Comparison of ENCODE assay signal across 8 mouse cellular contexts in genomic region chr1:38358797-38359349, GRCm38 (mm10).
A peak's percentile ranks its signal among the peaks of the same experiment; 100 is the strongest.
DNase-seq lines count a peak whose midpoint lies in the region; ATAC-seq and TF ChIP-seq lines count a peak whose summit lies in the region.
"Had no signal": no experiment of that assay in that cellular context is flagged by ENCODE, and none has a peak within 500 bp of the region (broad histone marks: within the 10 kb centered on the region; RNA-seq: fewer than 3 reads in every experiment).

No protein-coding gene starts in this region.

- peaks cover 35% of the 10 kb centered on the region for H3K4me1 ChIP-seq in embryonic facial prominence, embryonic 13.5 days
- H3K4me1 ChIP-seq in heart, postnatal 0 days (ENCODE audit: control insufficient read depth, insufficient read depth): no peaks in the 10 kb centered on the region

- ATAC-seq in embryonic facial prominence, embryonic 13.5 days (ENCODE audit: insufficient number of reproducible peaks, insufficient read depth, low FRiP score, low TSS enrichment, low read depth): no peak
- ATAC-seq in heart, postnatal 0 days (ENCODE audit: insufficient read depth, low read depth): peak; percentile 44; the same call in 1 of the 2 replicates

- peak; percentile 3 for DNase-seq in kidney, postnatal 14 days
- no peak for DNase-seq in kidney, adult 11 months
- DNase-seq in heart, postnatal 0 days (ENCODE audit: low spot score): no peak
- peak; percentile 49 for DNase-seq in left cerebral cortex, postnatal 4 days
- DNase-seq in thymus, postnatal 36 days: no peak
- DNase-seq in adipocyte (ENCODE audit: low spot score): no peak

- no peak overlapping the region for H3K4me2 ChIP-seq in embryonic facial prominence, embryonic 13.5 days
- no peak overlapping the region for H3K4me2 ChIP-seq in heart, postnatal 0 days (ENCODE audit: low read depth, low read length)
- H3K4me2 ChIP-seq: limb, embryonic 12.5 days had no signal

- H3K9ac ChIP-seq in embryonic facial prominence, embryonic 13.5 days: no peak overlapping the region
- H3K9ac ChIP-seq in heart, postnatal 0 days (replicated peaks; ENCODE audit: low read depth, low read length): no peak overlapping the region
- H3K9ac ChIP-seq: limb, embryonic 12.5 days had no signal

- H3K4me3 ChIP-seq in embryonic facial prominence, embryonic 13.5 days: no peak overlapping the region
- H3K4me3 ChIP-seq in heart, postnatal 0 days (ENCODE audit: low read depth, low read length): no peak overlapping the region
- H3K4me3 ChIP-seq: limb, embryonic 12.5 days had no signal

- intact Hi-C loops in left cerebral cortex, postnatal 4 days (cut with DNase I): no loop called here

- 59% methylated on average over 26 of the region's 26 CpGs for WGBS in embryonic facial prominence, embryonic 13.5 days
- WGBS in heart, postnatal 0 days: 79% methylated on average over 26 of the region's 26 CpGs

- no peaks in the 10 kb centered on the region for H3K9me3 ChIP-seq in embryonic facial prominence, embryonic 13.5 days
- no peaks in the 10 kb centered on the region for H3K9me3 ChIP-seq in heart, postnatal 0 days (replicated peaks; ENCODE audit: control insufficient read depth, low read length)
- H3K9me3 ChIP-seq: limb, embryonic 12.5 days had no signal

- no peak for TF ChIP-seq EP300 in heart, postnatal 0 days (IDR thresholded peaks at IDR 0.05; ENCODE audit: low read depth)

- no peak for TF ChIP-seq CTCF in heart, postnatal 0 days (IDR thresholded peaks at IDR 0.05; ENCODE audit: low read depth)

- no peaks in the 10 kb centered on the region for H3K27me3 ChIP-seq in embryonic facial prominence, embryonic 13.5 days
- no peaks in the 10 kb centered on the region for H3K27me3 ChIP-seq in heart, postnatal 0 days (ENCODE audit: control insufficient read depth, insufficient read depth, low read length)
- H3K27me3 ChIP-seq: limb, embryonic 12.5 days had no signal

- H3K36me3 ChIP-seq in embryonic facial prominence, embryonic 13.5 days: no peaks in the 10 kb centered on the region
- no peaks in the 10 kb centered on the region for H3K36me3 ChIP-seq in heart, postnatal 0 days (replicated peaks; ENCODE audit: control insufficient read depth, insufficient read depth, low read length)
- H3K36me3 ChIP-seq: limb, embryonic 12.5 days had no signal

- peak overlapping the region; percentile 44 for H3K27ac ChIP-seq in embryonic facial prominence, embryonic 13.5 days
- H3K27ac ChIP-seq in heart, postnatal 0 days (ENCODE audit: low read depth): 0 out of 2 replicates have a peak overlapping the region, but pooled peaks have one; percentile 24
- H3K27ac ChIP-seq: limb, embryonic 12.5 days had no signal

Comparison
In these comparisons a context has a peak if more than half of its experiments do, and no peak if none do; other contexts are left out.
1. DNase-seq: peak in kidney, postnatal 14 days (single experiment) and left cerebral cortex, postnatal 4 days (single experiment); none in kidney, adult 11 months (single experiment), heart, postnatal 0 days (single experiment), thymus, postnatal 36 days (0 of 2) and adipocyte (single experiment).